ENCODE assay signal across 8 mouse cellular contexts in the genomic region with DNA sequence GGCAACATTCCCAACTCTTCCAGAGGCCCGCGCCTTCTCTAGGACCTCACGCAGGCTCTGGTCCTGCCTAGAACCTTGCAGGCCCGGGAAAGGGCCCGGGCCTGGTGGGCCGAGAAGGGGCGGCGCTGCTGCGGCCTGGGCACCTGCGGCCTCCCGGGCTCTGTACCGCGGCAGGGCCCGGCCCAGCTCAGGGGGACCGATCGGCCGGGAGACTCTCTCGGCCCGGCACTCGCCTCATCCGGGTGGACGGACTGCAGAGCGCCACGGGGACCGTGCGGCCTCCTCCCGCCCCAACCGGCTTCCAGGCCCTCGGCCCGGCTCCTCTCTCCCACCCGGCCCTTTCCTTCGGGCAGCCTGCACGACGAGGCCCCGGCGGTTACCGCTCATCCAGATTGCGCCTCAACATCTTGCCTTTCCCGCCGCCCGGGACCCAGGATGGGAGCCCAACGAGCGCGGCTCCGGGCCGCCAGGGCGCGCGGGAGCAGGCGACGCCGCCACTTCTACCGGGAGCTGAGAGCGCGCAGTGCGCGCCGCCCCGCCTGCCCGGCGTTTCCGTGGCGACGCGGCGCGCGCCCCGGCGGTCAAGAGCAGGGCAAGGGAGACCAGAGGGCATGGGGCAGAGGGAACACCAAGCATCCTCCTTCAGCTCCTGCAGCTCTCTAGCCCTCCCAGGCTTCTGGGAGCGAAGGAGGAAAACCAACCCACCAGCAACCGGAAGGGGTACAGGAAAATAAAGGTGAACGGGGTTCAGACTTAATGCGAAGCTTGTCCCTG. TPM values are rescaled to one million over a fixed set of nuclear protein-coding genes. Genes with fewer than 3 reads are reported as not detected.
A peak's percentile ranks its signal among the peaks of the same experiment; 100 is the strongest.
DNase-seq lines count a peak whose midpoint lies in the region; ATAC-seq and TF ChIP-seq lines count a peak whose summit lies in the region.

Gene Fam92a (minus strand): TSS at position 698 of the 774 bp plus-strand sequence.

- no peaks in the 10 kb centered on the region for H3K27me3 ChIP-seq in CH12.LX (replicated peaks)
- H3K27me3 ChIP-seq in forebrain, embryonic 14.5 days (replicated peaks; ENCODE audit: control insufficient read depth, insufficient read depth, low read length) = no peaks in the 10 kb centered on the region

- WGBS in forebrain, embryonic 14.5 days = under 1% methylated on average over 67 of the region's 74 CpGs
- WGBS in large intestine, adult 2 months = under 1% methylated on average over 74 of the region's 74 CpGs
- under 1% methylated on average over 74 of the region's 74 CpGs for WGBS in lung, adult 2 months
- under 1% methylated on average over 74 of the region's 74 CpGs for WGBS in olfactory bulb, adult 2 months

- H3K36me3 ChIP-seq in CH12.LX (replicated peaks in 1 of 2; ENCODE audit: control insufficient read depth in 1 of 2, insufficient read depth in 1 of 2, low read length in 1 of 2) = peaks cover 0 to 9% of the 10 kb centered on the region in 2 experiments
- H3K36me3 ChIP-seq in forebrain, embryonic 14.5 days (ENCODE audit: control insufficient read depth, insufficient read depth, low read length) = peaks cover 18% of the 10 kb centered on the region

- peaks cover 2% of the 10 kb centered on the region for H3K9me3 ChIP-seq in CH12.LX (replicated peaks; ENCODE audit: low read length)
- H3K9me3 ChIP-seq in forebrain, embryonic 14.5 days (replicated peaks; ENCODE audit: control insufficient read depth, low read length) = no peaks in the 10 kb centered on the region

- peak; percentile 51; the same call in 1 of the 2 replicates for TF ChIP-seq POLR2A in CH12.LX (IDR thresholded peaks at IDR 0.05; ENCODE audit: low read depth, low read length)
- TF ChIP-seq POLR2A in lung, adult 2 months (IDR thresholded peaks at IDR 0.05; ENCODE audit: borderline replicate concordance, extremely low read depth, low read depth, low read length) = no peak
- TF ChIP-seq POLR2A in olfactory bulb, adult 2 months (IDR thresholded peaks at IDR 0.05; ENCODE audit: insufficient read depth, low read depth, low read length) = peak; percentile 56

- intact Hi-C loops in heart, postnatal 14 days (cut with DNase I) = no loop called here

- no peak for TF ChIP-seq CTCF in CH12.LX (conservative IDR thresholded peaks at IDR 0.05 in 1 of 2, IDR thresholded peaks at IDR 0.05 in 1 of 2; ENCODE audit: low read depth in 2 of 2, low read length in 2 of 2)
- TF ChIP-seq CTCF in lung, adult 2 months (IDR thresholded peaks at IDR 0.05; ENCODE audit: insufficient read depth, low read length) = no peak
- peak; percentile 22; the same call in 1 of the 2 replicates for TF ChIP-seq CTCF in olfactory bulb, adult 2 months (IDR thresholded peaks at IDR 0.05; ENCODE audit: insufficient read depth, low read depth, low read length)

- no peak for DNase-seq in CH12.LX (ENCODE audit: extremely low read depth)
- peak; percentile 13 for DNase-seq in c-Kit-positive CD71-positive TER-119-negative erythroid progenitor cells, embryonic 14.5 days (ENCODE audit: low read depth)
- DNase-seq in forebrain, embryonic 14.5 days (ENCODE audit: low spot score) = peak; percentile 77
- peak; percentile 79 to 82 for DNase-seq in heart, postnatal 14 days
- DNase-seq in large intestine, adult 2 months (ENCODE audit: low read depth, low spot score) = peak; percentile 13
- peak; percentile 63 for DNase-seq in lung, adult 2 months
- peak; percentile 22 to 28 for DNase-seq in thymus, adult 18-20 months

- H3K4me2 ChIP-seq in CH12.LX (ENCODE audit: insufficient read depth, low read depth, poor library complexity, severe bottlenecking) = peak within 1 kb of the TSS; percentile 19; the same call in 1 of the 2 replicates
- peak within 1 kb of the TSS; percentile 70 for H3K4me2 ChIP-seq in forebrain, embryonic 14.5 days (ENCODE audit: low read length)

- TF ChIP-seq EP300 in CH12.LX (IDR thresholded peaks at IDR 0.05; ENCODE audit: low read length) = no peak

- in situ Hi-C loops in CH12.LX (cut with MboI; ENCODE audit: low pct_ligation_motif_present, low pct_unique_long_range_greater_than_20kb, low sequenced_read_pairs) = no loop called here

- peak within 1 kb of the TSS; percentile 68 for H3K9ac ChIP-seq in CH12.LX (ENCODE audit: insufficient read depth, low read depth)
- H3K9ac ChIP-seq in forebrain, embryonic 14.5 days (ENCODE audit: low read length) = peak within 1 kb of the TSS; percentile 99

- ATAC-seq in forebrain, embryonic 14.5 days = peak; percentile 94

- no peak within 1 kb of the TSS for H3K27ac ChIP-seq in CH12.LX (ENCODE audit: insufficient read depth, low read depth)
- peak within 1 kb of the TSS; percentile 93 for H3K27ac ChIP-seq in forebrain, embryonic 14.5 days (ENCODE audit: low read depth, low read length)
- H3K27ac ChIP-seq in olfactory bulb, adult 2 months (ENCODE audit: insufficient read depth, low read depth, low read length) = peak within 1 kb of the TSS; percentile 80

- peak within 1 kb of the TSS; percentile 62 to 65 (median 65) for H3K4me3 ChIP-seq in CH12.LX (replicated peaks in 1 of 3; ENCODE audit: low read depth in 2 of 3, low read length in 2 of 3, poor library complexity in 1 of 3)
- H3K4me3 ChIP-seq in forebrain, embryonic 14.5 days (ENCODE audit: low read depth, low read length) = peak within 1 kb of the TSS; percentile 81
- H3K4me3 ChIP-seq in lung, adult 2 months (replicated peaks; ENCODE audit: extremely low read depth, low read depth, low read length) = peak within 1 kb of the TSS; percentile 69
- H3K4me3 ChIP-seq in olfactory bulb, adult 2 months (ENCODE audit: insufficient read depth, low read depth, low read length) = peak within 1 kb of the TSS; percentile 85

- dilution Hi-C loops in CH12.LX (cut with MboI; ENCODE audit: extremely low pct_ligation_motif_present, extremely low pct_unique_long_range_greater_than_20kb, low sequenced_read_pairs) = no loop called here

- no peak for TF ChIP-seq RAD21 in CH12.LX (IDR thresholded peaks at IDR 0.05; ENCODE audit: low read depth, low read length)

- H3K79me2 ChIP-seq in CH12.LX (replicated peaks; ENCODE audit: control insufficient read depth, extremely low read depth, insufficient read depth, poor library complexity, severe bottlenecking) = peaks cover 3% of the 10 kb centered on the region; the same call in 1 of the 2 replicates

- H3K4me1 ChIP-seq in CH12.LX (ENCODE audit: control insufficient read depth in 1 of 2, insufficient read depth in 2 of 2) = no peaks in the 10 kb centered on the region
- peaks cover 8% of the 10 kb centered on the region for H3K4me1 ChIP-seq in forebrain, embryonic 14.5 days (ENCODE audit: control insufficient read depth, insufficient read depth, low read length)
- H3K4me1 ChIP-seq in lung, adult 2 months (ENCODE audit: control insufficient read depth, insufficient read depth, low read length) = peaks cover 5% of the 10 kb centered on the region
- no peaks in the 10 kb centered on the region for H3K4me1 ChIP-seq in olfactory bulb, adult 2 months (ENCODE audit: control insufficient read depth, insufficient read depth, low read length)

TF ChIP-seq in CH12.LX, 34 proteins besides CTCF, POLR2A, EP300 and RAD21 (continues in another document):
- TF ChIP-seq NRF1 (IDR thresholded peaks at IDR 0.05; ENCODE audit: low read depth, low read length) (peak; percentile 16; the same call in 1 of the 2 replicates), E2F4 (IDR thresholded peaks at IDR 0.05; ENCODE audit: insufficient replicate concordance, low read depth, low read length) (no peak), MXI1 (IDR thresholded peaks at IDR 0.05; ENCODE audit: low read depth, low read length) (no peak), USF2 (conservative IDR thresholded peaks at IDR 0.05; ENCODE audit: low read depth, low read length) (no peak), NELFE (IDR thresholded peaks at IDR 0.05; ENCODE audit: low read depth, low read length) (no peak), ZKSCAN1 (IDR thresholded peaks at IDR 0.05; ENCODE audit: borderline replicate concordance, low read depth, low read length) (no peak), ZMIZ1 (IDR thresholded peaks at IDR 0.05; ENCODE audit: low read depth, low read length) (no peak), PAX5 (IDR thresholded peaks at IDR 0.05; ENCODE audit: low read length) (no peak), BHLHE40 (IDR thresholded peaks at IDR 0.05; ENCODE audit: low read depth, low read length) (no peak), ZNF384 (IDR thresholded peaks at IDR 0.05; ENCODE audit: low read depth, low read length) (no peak), MAX (IDR thresholded peaks at IDR 0.05; ENCODE audit: low read length) (no peak), JUND (conservative IDR thresholded peaks at IDR 0.05; ENCODE audit: low read depth, low read length) (no peak), SIN3A (IDR thresholded peaks at IDR 0.05; ENCODE audit: low read length) (0 out of 2 replicates have a peak, but pooled peaks have one; percentile 22), TBP (conservative IDR thresholded peaks at IDR 0.05; ENCODE audit: low read depth, low read length) (no peak), MAFK (IDR thresholded peaks at IDR 0.05; ENCODE audit: insufficient replicate concordance, low read length) (no peak), HCFC1 (IDR thresholded peaks at IDR 0.05; ENCODE audit: low read depth, low read length) (no peak), MEF2A (IDR thresholded peaks at IDR 0.05; ENCODE audit: borderline replicate concordance, low read depth, low read length) (no peak), MYC (IDR thresholded peaks at IDR 0.05; ENCODE audit: low read depth, low read length) (no peak), POLR2AphosphoS2 (IDR thresholded peaks at IDR 0.05; ENCODE audit: low read depth, low read length) (no peak), RCOR1 (conservative IDR thresholded peaks at IDR 0.05; ENCODE audit: low read depth, low read length) (no peak), TCF12 (IDR thresholded peaks at IDR 0.05; ENCODE audit: low read depth, low read length) (0 out of 2 replicates have a peak, but pooled peaks have one; percentile 23), JUN (IDR thresholded peaks at IDR 0.05; ENCODE audit: insufficient read depth, low read depth, low read length) (no peak), ETS1 (conservative IDR thresholded peaks at IDR 0.05; ENCODE audit: low read depth, low read length) (no peak), MAZ (IDR thresholded peaks at IDR 0.05; ENCODE audit: low read depth, low read length) (no peak), ELF1 (IDR thresholded peaks at IDR 0.05; ENCODE audit: low read depth, low read length) (no peak)

RNA-seq across cellular contexts. Expression of gene Fam92a, which starts in this region (rescaled TPM):
- 20.0 and 21.2 TPM in 2 replicates for total RNA-seq in CH12.LX (2012; rRNA removed)
- 41.0 and 46.0 TPM in 2 replicates for total RNA-seq in CH12.LX (2014; rRNA removed)
- polyA plus RNA-seq in CH12.LX (2012; ENCODE audit: insufficient read length, low read depth) = 28.6 and 29.3 TPM in 2 replicates
- 88.6 and 106 TPM in 2 replicates for polyA plus RNA-seq in forebrain, embryonic 14.5 days (2014; fragmentation: Nextera tagmentation; extraction: Ambion mirVana)
- total RNA-seq in heart, postnatal 14 days (2021) = 10 to 100 TPM; 20.6 to 22.0 TPM
- 2.2 and 3.3 TPM in 2 replicates for polyA plus RNA-seq in large intestine, adult 2 months (2012; rRNA removed)
- polyA plus RNA-seq in lung, adult 2 months (2012; rRNA removed) = 4.0 and 5.4 TPM in 2 replicates
- polyA plus RNA-seq in olfactory bulb, adult 2 months (2012; ENCODE audit: insufficient read depth, insufficient read length, low replicate concordance, missing spikeins) = not detected in 2 replicates
